Mouse (Mus musculus): ENCODE results near the gene Tmem220. TPM values are rescaled to one million over a fixed set of nuclear protein-coding genes. Genes with fewer than 3 reads are reported as not detected.

Tmem220 gene
- polyA plus RNA-seq (2021; fragmentation: Nextera tagmentation), result 1.9 and 3.3 TPM in 2 replicates
- long read RNA-seq, experiment 1, partial matches to known transcripts, result 0 of 4 reads
- long read RNA-seq, experiment 1, other reads (novel, unspliced or antisense), result 1 of 4 reads
- long read RNA-seq, experiment 2, transcript Tmem220-201 (6 exons, 1,597 nt), result major isoform, 5 of 5 reads
- long read RNA-seq, experiment 2, partial matches to known transcripts, result 0 of 5 reads
- long read RNA-seq, experiment 2, other reads (novel, unspliced or antisense), result 0 of 5 reads

DNA sequence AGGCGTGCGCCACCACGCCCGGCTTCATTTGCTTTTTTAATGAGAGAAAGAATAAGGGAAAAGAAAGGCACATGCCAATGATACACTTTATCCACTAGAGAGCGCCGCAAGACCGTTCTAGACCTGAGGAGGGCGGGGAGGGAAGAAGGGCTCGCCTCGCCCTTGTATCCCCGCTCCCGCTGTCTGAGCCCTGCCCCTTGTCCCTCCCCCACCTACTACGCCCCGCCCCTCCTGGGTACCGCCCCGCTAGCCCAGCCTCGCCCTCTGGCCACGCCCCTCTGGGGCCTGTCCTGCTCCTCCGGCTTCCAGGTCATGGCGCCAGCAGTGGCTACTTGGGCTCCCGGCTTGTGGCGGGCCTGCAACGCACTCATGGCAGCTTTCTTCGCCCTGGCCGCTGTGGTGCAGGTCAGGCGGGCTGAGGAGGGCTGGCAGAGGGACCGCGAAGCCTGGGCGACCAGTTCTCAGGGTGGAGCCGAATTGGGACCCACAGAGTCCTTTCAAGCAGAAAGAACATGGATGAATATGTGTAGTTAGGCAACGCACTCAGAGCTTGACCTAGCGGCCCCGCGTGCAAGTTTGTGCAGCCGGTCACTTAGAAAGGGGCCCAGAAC, at the start of gene Tmem220:
Tmem220 (plus strand) TSS at position 288 of the 611 bp plus-strand sequence.

GRCm38 (mm10) chr11:67052321-67052952, 27.5 kb downstream of the Tmem220 start, which contains the start of the genes Adprm and Sco1:
Gene Adprm (minus strand): TSS chr11:67052594.
Gene Sco1 (plus strand): TSS chr11:67052670.

GRCm38 (mm10) chr11:67078000-67078399, 53.0 kb downstream of the Tmem220 start, which contains the start of gene Myh3:
Gene Myh3 (plus strand): TSS chr11:67078300.

Other genes starting within 250 kb of the Tmem220 start
- gene Pirt, start 113.2 kb upstream of the Tmem220 start, polyA plus RNA-seq (2021; fragmentation: Nextera tagmentation), result 0.45 and 0.51 TPM in 2 replicates
- gene Tmem238l, start 68.5 kb upstream of the Tmem220 start, polyA plus RNA-seq (2021; fragmentation: Nextera tagmentation), result not detected in 2 replicates
- gene Adprm, start 27.4 kb downstream of the Tmem220 start, polyA plus RNA-seq (2021; fragmentation: Nextera tagmentation), result 24.3 and 25.0 TPM in 2 replicates
- 2.5 and 4.2 TPM in 2 replicates for gene Sco1, start 27.5 kb downstream of the Tmem220 start, polyA plus RNA-seq (2021; fragmentation: Nextera tagmentation)
- 0.45 and 0.60 TPM in 2 replicates for gene Myh3, start 53.1 kb downstream of the Tmem220 start, polyA plus RNA-seq (2021; fragmentation: Nextera tagmentation)
- 0.04 and 0.06 TPM in 2 replicates for gene Myh2, start 145.9 kb downstream of the Tmem220 start, polyA plus RNA-seq (2021; fragmentation: Nextera tagmentation)
- gene Myh1, start 174.9 kb downstream of the Tmem220 start, polyA plus RNA-seq (2021; fragmentation: Nextera tagmentation), result 0.08 and 0.09 TPM in 2 replicates
- 0.05 TPM in 2 replicates for gene Myh4, start 212.9 kb downstream of the Tmem220 start, polyA plus RNA-seq (2021; fragmentation: Nextera tagmentation)